Mouse (Mus musculus) gastrocnemius, postnatal 10 days (tissue): Measurements from ENCODE around the gene Pex19. TPM values are rescaled to one million over a fixed set of nuclear protein-coding genes. Genes with fewer than 3 reads are reported as not detected.

ENCODE experiments used
- DNase-seq: peaks from one replicate; pipeline ENCODE4 v3.0.0; 2021; ENCODE audit warnings: mixed read lengths
- total RNA-seq, 2 experiments: library from RNA; stranded (reverse); gene quantifications; 2 replicates each; pipeline ENCODE4 v1.2.3; 2021

Pex19 gene
- total RNA-seq, 2 experiments from 2014 or later: 104 to 106 TPM

DNA sequence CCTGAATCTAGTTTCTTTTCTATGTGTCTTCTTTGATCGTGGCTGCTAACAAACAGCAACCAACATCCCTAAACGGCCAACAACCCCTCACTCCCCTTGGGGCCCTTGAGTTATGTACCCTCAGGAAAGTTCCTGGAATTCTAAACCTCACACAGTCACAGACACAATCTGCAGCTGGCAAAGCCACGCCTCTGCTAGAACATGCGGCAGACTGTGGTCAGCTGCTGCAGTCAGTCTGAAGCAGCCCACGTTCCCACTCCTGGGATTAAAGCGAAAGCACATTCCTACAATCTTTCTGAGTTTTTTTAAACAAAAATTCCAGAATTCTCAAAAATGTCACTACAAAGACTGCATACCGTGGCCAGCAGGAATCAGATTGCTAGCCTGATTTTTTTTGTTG, 7.0 kb downstream of the Pex19 start:
- peak; percentile 40 for DNase-seq

DNA sequence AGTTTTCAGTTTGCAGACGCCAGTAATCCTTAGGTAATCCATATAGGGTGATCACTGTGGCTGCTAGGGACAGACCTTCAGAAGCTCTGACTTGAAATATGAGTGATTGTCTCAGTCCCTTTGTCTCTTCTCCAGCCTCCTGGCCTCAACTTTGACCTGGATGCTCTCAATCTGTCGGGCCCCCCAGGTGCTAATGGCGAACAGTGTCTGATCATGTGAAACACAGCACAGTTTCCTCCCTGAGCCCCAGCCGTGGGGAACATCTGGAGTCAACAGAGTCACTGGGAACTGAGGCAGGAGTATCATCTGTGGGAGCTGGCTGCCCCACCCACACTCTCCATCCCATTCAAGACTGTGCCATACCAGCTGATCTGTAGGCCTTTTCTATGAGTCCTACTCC, 7.5 kb downstream of the Pex19 start:
- DNase-seq: no peak

DNA sequence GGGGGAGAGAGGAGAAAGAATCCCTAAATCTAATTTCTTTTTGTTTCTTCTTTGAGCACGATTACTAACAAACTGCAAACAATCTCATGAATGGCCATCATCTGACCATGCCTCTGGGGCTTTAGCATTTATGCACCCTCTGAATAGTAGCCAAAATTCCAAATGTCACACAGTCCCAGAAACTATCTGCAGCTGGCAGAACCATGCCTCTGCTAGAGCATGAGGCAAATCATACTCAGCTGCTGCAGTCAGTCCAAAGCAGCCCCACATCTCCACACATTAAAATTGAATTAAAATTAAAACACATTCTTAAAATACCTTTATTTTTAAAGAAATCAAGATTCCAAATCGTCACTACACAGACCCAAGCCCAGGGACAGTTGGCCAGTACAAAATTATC, 13.6 kb downstream of the Pex19 start:
- no peak for DNase-seq

DNA sequence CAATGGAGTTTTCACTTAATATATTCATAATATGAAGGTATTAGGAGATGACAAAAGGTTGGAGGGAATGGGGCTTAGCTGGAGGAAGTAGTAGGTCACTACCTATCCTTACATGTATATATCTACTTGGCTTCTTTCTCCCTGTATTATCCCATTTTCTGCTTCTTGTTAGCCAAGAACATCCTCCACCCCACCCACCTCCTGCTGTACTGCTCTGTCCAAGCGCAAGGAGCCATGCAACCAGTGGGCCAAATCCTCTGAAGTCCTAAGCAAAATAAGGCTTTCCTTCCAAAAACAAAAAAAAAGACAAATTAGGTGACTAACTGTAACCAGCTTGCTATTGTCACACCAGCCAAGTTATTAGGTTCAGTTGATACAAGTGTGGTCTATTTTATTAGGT, 14.3 kb downstream of the Pex19 start:
- DNase-seq: no peak

DNA sequence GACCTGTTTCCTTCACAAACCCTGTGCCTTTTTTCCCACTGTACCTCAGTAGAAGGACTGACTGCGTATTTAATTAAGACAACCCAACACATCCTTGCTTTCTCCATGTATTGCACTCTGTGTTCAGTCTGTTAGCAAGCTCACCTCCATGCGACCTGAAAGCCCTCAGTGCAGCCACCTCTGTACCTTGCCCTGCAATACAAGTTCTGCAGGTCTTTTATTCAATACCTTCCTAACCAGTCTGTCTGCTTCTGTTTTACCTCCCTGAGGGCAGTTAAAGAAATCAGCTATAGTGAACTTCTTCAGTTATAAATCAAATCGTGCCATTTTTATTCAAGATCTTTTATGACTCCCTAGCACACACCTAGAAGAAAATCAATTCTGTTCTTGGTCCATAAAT, 15.0 kb downstream of the Pex19 start:
- DNase-seq: no peak

DNA sequence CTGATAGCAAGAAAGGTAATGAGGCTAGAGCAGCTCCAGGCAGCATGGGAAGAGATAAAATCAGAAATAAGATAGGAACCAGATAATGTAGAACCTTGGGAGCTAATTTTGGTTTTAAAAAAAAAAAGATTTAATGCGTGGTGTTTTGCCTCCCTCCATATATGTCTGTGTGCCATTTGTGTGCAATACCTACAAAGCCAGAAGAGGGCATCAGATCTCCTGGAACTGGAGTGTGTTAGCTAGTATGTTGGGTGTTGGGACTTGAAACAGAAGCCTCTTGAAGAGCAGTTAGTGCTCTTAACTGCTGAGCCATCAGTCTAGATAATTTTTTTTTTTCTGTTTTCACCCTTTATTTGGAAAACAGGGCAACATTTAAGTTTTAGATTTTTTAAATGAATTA, 17.0 kb downstream of the Pex19 start:
- peak; percentile 19 for DNase-seq

DNA sequence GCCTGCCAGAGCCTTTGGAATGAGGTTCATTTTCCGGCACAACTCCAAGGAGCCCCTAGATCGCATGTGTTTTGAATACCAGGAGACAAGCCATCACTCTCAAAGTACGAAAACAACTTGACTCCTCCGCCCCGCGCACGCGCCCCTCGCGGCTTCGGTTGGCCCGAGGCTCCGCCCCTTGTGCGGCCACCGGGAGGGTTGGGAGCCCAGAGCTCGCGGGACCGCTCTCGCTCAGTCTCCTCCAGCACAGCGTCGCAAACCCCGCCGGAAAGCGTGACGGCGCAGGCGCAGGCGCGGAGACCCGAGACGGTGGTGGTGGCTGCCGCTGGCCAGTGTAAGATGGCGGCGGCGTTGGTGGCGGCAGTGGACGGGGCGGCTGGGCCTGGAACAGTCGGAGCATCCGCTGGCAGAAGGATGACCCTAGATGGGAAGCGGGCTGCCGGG, 21.3 kb downstream of the Pex19 start, which contains the start of gene Dcaf8:
Gene Dcaf8 (plus strand): TSS at position 250 of the 444 bp plus-strand sequence.
- peak; percentile 98 for DNase-seq

DNA sequence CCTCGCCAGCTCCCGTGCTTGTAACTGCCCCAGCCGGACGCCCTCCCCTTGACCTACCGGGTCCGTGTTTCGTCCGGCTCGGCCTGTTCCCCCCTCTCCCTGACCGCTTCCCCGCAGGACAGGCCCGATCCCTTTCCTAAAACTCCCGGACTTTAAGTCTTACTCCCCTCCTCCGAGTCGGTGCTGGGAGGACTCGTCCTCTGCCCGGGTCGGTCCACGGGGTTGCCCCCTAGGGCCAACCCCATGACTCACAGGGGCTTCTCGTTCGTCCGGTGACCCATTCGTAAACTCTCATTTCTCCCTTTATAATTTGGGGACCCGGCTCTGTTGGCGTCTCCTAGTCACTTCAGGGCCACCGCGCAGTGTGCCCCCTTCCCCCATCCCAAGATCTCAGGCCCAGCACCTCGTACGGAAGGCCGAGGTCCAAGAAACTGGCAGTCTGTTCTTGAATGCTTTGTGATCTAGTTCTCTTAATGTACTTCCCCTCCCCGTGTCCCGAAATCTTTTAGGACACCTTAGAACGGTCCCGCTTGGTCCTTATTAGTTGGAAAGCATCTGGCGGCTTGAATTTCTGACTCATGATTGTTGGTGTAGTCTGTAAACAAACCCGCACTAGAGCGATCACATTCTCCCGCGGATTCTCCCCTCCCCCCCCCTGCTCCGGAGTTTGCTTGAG, 21.9 kb downstream of the Pex19 start:
- DNase-seq: peak; percentile 41

DNA sequence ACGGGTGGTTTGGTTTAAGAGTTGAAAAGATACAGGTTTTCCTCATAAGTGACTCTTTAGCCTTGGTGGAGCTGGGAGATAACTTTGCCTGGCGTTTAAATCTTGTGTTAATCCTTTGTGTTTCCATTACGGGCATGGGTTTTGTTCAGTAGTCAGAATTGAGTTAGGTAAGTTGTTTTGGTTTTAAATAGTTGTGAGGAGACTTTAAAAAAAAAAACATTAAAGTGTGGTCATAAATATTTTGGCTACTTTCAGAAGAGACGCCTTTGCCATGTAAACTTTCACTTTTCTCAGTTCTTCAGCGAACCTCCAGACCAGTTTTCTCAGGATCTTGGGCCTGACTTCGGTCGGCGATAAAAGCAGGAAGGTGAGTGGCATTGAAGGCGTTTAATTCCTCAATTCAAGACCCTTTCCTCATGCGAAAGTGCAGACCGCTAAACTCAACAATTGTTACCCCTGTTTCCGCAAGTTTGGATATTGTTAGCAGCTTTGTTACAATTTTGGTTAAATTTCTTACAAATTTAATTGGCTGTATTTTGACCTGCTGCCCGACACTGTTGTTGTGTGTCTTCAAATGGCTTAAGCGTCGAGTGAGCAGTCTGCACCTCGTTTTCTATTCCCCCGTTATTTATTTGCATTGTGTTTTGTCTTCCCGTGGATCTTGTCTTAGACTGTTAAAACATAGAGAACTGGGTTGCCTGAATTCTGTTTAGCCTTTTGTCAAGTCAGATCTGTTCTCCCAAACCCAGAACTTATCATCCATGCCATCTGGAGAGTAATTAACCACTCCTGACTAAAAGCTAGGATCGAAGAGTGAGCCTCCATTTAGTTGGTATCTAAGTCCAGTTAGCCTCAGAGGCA, 22.6 kb downstream of the Pex19 start:
- no peak for DNase-seq

DNA sequence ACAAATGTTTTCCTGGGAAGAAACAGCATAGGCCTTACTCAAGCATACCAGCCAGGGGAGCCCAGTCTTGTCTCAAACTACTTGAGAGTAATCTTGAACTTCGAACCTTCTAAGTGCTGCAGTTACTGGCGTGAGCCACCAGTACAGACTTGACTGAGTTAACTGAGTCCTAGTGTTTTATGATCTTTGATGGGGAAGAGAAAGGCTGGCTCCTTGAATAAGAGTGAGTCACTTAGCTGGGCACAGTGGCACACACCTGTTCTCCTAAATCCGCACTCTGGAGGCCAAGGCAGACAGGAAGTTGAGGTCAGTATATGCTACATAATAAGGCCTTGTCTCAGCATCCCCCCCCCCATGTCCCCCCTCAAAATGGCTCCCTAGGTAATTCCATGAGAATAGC, 28.0 kb downstream of the Pex19 start:
- DNase-seq: no peak

DNA sequence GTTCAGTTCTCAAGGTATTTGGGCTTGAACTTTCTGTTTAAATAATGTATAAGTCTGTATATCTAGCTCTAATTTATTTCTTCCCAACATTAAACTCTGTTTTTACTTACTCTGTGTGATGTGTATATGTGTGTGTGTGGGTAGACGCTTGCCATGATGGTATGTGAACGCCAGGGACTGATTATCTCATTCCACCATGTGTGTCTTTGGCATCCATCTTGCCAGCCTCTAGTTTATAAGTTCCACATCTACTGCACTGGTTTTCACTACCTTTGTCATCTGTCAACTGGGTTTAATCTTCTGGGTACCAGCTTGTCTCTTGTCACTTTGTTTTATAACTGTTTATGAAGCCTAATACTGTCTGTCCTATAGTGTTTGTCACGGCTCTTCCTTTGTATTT, 29.0 kb downstream of the Pex19 start:
- no peak for DNase-seq

DNA sequence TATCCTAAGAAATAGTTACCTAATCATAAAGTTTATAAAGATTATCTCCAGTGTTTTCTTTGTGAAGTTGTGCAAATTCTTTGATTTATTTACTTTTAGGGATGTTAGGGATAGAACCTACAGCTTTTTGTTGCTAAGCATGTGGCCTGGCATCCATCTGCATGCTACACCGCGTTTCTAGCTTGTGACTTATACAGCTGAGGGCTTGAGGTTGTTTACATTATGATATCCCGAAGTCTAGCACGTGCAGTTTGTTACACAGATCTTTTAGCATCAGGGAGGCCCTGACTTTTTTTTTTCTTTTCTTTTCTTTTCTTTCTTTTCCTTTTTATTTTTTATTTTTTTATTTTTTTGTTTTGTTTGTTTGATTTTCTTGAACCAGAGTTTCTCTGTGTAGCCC, 33.4 kb downstream of the Pex19 start:
- no peak for DNase-seq

DNA sequence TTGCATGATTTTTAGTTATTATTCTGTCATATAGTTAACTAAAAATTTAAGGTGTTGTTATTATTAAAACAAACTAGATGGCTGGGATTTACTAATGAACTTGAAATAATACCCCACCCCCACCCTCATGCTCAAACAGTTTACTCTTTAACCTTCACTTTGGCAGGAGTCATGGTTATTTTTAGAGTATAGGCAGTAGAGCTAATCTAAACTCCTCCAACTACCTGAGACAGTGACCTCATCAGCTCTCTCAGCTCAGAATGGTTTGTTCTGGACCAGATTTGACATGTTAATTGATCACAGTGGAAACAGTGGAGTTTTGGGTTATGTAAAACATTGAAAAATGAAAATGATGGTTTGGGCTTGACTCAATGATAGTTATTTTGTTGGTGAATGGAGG, 34.0 kb downstream of the Pex19 start:
- DNase-seq: no peak

DNA sequence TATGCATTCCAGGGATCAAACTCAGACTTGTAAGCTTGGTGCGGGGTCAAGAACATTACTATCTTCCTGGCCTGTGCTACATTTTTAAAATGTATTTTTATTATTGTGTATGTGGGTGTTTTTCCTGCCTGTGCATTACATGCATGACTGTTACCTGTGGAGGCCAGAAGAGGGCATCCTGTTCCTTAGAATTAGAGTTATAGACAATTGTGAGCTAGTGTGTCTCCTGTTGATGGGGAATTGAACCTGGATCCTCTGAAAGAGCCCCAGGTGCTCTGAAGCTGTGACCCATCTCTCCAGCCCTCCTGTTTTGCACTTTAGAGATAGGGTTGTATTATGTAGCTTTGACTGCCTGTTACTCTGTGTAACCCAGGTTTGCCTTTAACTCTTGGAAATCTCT, 35.5 kb downstream of the Pex19 start:
- no peak for DNase-seq

DNA sequence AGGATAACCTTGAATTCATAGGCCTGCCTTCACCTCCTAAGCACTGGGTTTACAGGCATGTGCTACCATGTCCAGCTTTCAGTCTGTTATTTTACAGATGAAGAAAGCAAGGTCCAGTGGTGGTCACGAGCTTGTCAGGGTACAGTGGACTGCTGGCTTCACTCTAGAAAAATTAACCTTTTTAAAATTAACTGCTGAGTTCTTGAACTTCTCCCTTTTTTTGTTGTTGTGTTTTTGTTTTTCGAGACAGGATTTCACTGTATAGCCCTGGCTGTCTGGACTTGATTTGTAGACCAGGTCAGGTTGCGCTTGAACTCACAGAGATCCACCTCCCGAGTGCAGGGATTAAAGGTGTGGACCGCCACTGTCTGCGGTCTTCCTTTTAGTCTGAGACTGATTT, 36.4 kb downstream of the Pex19 start:
- DNase-seq: no peak

DNA sequence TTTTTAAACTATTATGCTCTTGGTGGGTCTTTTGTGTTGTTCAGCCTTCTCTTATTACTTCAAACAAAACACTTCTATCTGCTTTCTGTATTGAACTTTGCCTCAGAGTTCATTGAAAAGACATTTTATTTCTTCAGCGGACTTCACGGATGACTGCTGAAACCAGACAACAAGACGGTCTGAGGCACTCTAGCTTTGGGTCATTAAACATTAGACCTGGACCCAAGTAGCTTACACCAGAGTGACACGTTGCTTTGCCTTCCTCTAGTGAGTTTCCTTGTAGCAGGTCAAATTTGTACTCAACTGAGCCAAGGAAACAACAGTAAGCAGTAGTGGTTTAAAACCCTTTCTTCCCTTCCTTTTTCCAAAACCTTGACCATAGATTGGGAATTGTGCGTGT, 41.4 kb downstream of the Pex19 start:
- no peak for DNase-seq

DNA sequence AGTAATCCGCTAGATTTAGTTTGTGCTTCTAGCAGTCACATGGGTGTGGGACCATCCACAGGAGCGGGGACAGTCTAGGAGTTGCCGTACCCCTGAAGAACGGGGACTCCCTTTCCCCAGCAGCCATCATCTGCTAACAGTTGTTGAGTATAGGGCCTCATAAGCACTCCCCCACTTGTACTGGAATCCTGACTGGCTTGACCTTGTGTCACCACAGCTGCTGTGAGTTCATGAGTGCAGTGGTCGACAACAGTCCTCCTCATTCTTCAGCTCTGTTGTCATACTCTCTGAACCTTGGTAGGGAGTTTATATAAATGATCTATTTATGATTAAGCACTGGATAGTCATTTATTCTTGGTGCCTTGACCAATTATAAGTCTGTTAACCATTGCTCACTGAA, 43.3 kb downstream of the Pex19 start:
- no peak for DNase-seq

DNA sequence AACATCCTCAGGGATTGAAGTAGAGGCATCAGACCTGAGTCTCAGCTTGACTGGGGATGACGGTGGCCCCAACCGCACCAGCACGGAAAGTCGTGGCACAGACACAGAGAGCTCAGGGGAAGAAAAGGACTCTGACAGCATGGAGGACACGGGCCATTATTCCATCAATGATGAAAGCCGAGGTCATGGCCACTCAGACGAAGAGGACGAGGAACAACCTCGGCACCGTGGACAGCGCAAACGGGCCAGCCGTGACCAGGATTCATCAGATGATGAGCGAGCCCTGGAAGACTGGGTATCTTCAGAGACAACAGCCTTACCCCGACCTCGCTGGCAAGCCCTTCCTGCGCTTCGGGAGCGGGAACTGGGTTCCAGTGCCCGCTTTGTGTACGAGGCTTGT, 45.8 kb downstream of the Pex19 start:
- DNase-seq: no peak

DNA sequence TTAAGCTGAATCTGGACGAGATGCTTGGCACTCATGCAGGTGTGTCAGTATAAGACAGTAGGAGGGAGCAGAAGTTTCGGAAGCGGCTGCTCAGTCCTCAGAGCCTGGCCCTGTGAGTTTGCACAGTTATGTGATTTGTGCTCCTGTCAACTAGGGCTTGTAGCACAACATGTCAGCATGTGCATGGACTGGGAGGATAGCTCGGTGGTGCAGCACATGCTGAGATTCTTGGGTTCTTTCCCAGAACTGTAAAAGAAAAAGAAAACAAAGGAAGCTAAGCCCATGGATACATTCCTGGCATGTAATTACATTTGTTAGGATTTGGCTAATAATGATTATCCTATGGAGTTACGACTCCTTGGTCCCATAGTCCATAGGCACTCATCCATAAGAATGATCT, 46.6 kb downstream of the Pex19 start:
- DNase-seq: no peak

DNA sequence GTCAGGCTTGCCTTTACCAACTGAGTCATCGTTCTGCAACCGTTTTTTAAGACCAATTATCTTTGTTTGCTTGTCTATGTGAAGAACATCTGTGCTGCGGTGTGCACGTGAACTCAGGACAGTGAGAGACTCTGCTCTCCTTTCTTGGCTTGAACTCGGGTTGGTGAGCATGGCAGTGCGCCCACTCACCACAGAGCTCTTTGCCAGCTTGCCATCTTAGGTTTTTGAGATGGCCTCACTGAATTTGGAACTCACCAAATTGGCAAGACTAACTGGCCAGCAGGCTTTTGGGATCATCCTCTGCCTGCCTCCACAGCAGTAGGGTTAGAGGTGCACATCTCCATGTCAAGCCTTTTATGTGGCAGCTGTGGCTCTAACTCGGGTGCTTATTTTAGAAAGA, 51.2 kb downstream of the Pex19 start:
- DNase-seq: no peak

DNA sequence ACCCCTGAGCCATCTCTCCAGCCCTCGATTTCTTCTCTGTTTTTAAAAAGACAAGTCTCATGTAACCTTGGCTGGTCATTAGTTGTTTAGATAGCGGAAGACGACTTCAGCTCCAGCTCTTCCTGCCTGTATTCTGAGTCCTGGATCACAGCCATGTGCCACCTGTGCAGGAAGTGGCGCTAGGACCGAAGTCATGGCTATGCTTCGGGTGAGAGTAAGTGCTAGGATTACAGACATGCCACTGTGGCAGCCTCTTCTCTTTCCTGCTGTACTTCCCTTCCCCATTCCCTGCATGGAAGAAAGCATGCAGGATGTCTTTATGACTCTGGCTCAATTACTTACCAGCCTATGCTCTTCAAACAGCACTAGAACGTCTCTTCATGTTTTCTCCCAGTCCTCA, 52.5 kb downstream of the Pex19 start:
- no peak for DNase-seq

DNA sequence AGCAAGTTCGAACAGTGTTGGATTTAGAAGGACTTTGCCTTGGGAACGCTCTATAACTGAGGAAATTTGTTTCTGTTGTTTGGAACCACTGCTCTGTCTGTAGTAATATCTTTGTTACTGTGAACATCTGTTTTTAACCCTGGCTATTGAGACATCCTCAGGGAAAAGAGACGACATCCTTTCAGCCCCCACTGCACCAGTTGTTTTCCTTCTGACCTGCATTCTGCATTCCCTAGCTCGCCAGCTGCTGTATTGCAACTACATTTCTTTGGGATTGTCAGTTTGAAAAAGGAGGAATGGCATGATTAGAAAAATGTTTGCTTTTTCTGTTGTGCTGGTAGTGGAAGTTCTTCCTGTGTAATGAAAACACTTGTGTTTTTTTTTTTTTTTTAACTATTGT, 54.3 kb downstream of the Pex19 start:
- no peak for DNase-seq

DNA sequence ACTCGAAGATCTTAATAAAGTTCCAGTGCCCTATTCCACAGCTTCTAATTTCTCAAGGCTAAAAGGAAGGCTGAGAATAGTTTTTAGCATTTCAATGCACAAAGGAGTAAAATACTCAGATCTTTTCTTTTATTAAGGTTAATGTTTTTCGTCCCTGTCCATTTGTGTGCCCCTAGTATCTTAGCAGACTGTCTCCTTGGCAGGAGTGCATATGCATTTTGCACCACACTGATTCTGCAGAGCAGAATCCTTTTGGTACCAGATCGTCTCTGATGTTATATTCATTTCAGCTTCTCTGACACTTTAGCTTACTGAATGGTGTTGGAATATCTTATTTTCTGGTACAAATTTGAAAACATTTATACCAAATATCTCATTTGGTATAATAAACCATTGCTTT, 55.2 kb downstream of the Pex19 start:
- no peak for DNase-seq

DNA sequence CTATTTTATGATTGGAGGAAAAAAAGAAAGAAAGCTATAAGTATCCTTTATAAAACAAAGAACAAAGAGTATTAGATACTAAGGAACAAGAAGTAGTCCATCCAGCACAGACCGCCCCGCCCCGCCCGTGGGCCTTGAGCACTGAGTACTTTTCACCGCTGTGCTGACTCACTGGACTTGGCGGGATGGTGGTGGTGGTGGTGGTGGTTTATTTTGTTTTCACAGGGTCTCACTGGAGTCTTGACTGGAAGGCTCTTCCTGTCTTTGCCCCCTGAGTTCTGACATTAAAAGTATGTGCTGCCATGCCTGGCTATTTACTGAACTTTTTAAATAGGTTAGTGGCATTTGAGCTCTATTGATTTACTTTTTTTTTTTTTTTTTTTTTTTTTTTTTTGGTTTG, 56.5 kb downstream of the Pex19 start:
- DNase-seq: no peak
